Mouse (Mus musculus) urinary bladder, postnatal 36 days (tissue): ENCODE results near the gene Ankrd2.

Experiments
- DNase-seq, 2 experiments: peaks; one replicate each; pipeline ENCODE4 v3.0.0; 2022; ENCODE audit warnings: low spot score in 2 of 2, mixed read lengths in 1 of 2

Gene Ankrd2

DNA sequence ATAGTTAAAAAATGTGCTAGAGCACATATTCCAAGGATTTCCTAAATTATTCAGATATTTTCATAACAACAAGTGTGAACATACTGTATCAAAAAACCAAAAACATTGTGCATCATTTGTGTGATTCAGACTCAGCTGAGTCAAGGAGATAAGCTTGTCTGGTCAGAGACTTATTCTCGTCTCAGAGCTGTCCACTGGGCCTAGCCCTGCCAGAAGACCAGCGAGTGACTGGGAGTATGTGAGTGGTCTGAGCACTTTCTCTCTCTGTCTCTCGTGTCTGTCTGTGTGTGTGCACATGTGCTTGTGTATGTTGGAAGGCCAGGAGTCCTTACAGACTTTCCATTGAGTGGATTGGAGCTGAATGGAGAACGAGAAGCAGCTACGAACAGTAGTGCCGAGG is 20.8 kb upstream of the Ankrd2 start:
- no peak for DNase-seq

DNA sequence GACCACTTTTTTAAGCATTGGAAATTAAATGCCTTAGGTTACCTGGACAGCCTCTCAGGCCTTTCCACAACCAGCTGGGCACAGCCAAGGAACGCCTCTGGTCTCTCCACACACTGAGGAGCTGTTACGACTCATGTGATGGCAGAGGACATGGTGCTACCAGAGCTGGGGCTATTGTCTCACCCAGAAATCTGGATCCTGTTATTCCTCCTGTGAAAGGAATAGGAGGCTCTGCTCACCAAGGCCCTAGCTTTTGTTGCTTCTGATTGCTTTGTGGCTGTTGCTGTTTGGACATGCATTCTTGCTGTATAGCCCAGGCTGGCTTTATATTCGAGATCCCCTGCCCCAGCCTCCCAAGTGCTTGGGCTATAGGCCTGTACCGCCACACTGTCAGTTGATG is 19.5 kb upstream of the Ankrd2 start:
- no peak for DNase-seq

DNA sequence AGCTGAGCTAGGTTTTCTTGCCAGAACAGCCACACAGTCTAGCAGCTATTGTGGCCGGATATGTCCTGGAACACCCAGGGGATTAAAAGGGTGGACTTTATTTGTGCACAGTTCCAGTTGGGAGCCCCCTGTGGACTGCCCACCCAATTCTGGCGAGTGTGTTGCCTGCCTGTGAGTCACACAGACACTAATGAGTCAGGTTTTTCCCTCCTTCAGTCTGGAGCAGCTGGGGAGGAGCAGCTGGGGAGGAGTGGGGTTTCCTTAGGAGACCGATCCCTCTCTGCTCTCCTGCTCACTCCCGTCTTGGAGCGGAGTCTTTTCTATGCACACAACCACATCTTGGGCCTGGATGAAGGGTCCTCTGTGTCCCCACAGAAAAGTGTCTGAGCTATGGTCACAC is 19.0 kb upstream of the Ankrd2 start:
- DNase-seq: peak in 1 of 2 experiments; percentile 54

DNA sequence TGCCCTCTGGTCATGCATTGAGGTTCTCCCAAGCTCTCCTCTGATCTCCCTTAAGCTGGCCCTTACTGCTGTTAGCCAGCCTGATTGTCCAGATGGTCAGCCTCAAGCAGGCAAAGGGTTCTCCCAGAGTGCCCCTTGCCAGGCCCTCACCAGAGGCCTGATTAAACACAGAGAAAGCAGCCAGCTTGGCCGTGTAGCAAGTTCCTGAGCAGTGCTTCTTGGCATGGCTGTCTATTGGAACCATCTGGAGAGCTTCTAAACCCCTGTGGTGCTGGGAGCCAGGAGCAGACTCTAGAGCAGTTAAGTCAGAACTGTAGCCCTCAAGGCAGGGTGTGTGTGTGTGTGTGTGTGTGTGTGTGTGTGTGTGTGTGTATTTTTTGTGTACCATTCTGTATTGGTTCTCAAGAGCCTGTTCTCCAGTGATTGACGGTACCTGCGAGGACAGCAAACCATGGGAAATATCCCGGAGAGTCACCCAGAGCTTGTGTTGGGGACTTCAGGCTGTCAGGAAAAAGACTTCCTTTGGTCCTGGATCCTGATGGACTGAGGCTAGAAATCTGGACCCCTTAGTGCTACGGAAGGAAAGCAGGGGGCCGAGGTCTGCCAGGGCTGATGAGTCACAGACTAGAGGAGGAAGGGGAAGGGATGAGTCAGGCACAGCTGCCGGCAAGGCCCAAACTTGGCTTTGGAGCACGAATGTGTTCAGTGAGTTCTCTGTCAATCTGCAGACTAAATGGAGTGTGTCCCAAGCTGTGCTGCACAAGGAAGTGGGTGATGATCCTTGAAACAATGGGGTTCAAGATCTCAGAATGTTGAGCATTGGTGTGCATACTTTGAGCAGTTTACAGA is 18.2 kb upstream of the Ankrd2 start:
- peak; percentile 56 to 74 for DNase-seq

DNA sequence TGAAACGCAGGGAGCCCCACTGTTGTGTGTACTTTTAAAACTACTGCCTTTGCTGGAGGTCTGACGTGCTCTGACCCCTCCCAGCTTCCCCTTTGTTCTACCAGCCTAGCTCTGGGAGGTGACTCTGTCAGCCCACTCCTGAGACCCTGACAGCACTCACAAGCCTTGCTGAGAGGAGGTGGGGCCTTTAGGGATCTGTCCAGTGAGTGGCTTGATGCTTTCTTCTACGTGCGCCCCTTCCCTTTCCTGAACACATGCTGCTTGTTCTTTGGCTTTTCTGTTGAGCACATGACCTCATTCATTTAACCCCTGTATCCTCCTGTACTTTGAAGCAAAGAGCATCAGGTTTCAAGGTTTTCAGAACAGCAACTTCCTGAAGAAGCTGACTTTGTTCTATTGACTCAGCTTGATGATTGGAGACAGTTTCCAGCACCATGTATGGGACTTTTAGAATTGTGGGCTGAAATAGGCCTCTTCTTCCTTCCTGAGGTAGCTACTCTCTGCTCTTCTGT is 16.7 kb upstream of the Ankrd2 start:
- no peak for DNase-seq

DNA sequence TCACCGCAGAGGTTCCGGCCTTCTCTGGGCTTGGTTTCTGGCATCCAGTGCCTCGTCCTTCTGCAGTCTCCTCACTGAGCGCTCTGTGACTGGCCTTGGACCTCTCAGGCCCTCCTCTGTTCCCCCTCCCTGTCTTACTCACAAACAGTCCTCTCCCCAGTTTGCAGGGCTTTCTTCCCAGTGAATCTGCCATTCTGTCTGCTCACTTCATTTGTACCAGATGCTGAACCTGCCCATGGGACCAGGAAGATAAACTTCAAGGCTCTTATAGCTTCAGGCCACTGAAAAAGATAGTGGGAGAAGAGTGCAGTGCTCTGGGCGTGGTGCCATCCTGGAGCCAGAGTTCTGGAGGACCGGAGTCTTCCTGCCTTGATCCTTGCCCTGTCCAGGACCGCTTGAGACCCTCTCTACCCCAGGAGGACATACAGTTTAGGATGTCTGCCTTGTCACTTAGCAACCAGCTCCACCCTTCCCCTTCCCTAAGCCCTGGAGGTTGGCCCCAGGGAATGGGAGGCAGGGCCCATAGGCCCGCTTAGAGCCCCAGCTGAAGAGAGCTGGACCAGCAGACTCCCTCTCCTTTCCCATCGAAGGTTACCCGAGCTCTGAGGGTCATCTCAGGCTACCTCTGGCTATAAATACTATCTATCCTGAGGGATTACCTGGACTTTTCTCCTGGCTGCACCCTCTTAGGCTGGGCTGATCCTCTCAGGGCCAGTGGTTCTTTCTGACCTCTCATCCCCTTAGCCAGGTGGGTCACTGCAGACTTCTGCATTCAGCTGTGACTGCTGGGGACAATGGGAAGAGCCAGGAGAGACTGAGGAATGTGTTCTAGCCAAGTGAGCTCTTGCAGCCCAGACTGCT is 13.9 kb upstream of the Ankrd2 start:
- no peak for DNase-seq

DNA sequence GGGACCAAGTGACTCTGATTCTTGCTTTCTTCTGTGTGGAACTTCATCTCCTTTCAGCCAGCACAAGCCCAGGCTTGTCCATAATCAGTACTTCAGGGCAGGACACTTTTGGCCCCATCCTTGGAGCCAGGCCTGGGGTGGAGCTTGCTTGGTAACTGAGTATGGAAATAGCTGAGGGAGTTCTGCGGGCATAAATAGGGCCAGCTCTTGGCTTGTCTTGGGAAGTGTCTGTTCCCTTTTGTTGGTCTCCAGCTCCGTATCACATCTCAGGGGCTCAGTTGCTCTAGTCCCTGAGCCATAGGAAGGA is 13.3 kb upstream of the Ankrd2 start:
- DNase-seq: peak in 1 of 2 experiments; percentile 26

DNA sequence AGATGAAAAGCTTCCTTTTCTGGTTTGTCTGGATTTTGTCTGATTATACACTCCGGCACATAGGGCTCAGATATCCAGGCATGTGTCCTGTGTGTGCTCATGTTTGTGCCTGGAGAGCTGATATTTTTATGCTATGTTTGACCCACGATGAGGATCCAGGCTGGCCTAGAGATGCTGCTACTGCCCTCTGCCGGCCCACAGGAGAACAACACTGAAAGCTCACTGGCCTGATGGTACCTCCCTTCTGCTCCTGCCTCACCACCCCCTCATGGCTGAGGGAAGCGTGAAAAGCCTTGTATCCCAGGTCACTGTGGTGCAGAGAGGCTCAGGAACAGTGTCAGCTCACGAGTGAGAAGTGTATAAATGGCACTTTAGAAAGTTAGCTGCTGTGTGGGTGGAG is 9.6 kb upstream of the Ankrd2 start:
- peak; percentile 75 to 81 for DNase-seq

DNA sequence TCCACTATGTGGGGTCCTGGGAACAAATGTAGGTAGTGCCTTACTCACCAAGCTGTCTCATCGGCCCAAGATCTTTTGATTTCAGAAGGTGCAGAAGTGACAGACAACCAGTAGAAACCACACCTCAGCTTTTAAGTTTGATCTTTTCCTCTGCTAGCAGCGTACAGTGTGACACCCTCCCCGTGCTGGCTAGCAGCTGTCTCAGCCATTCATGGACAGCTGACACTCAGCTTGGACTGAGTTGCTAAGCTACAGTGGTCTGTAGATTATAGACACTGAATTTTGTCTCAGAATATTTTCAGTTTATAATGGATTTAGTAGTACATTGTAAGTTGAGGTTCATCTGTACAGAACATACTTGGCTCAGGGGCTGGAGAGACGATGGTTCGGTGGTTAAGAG is 4.7 kb upstream of the Ankrd2 start:
- no peak for DNase-seq

DNA sequence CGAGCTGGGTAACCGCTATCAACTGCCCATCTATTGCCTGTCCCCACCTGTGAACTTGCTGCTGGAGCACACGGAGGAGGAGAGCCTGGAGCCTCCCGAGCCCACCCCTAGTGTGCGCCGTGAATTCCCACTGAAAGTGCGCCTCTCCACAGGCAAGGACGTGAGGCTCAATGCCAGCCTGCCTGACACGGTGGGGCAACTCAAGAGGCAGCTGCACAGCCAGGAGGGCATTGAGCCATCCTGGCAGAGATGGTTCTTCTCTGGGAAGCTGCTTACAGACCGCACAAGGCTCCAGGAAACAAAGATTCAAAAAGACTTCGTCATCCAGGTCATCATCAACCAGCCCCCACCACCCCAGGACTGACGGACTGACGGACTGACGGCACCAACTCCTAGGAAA is 2.2 kb upstream of the Ankrd2 start:
- no peak for DNase-seq

DNA sequence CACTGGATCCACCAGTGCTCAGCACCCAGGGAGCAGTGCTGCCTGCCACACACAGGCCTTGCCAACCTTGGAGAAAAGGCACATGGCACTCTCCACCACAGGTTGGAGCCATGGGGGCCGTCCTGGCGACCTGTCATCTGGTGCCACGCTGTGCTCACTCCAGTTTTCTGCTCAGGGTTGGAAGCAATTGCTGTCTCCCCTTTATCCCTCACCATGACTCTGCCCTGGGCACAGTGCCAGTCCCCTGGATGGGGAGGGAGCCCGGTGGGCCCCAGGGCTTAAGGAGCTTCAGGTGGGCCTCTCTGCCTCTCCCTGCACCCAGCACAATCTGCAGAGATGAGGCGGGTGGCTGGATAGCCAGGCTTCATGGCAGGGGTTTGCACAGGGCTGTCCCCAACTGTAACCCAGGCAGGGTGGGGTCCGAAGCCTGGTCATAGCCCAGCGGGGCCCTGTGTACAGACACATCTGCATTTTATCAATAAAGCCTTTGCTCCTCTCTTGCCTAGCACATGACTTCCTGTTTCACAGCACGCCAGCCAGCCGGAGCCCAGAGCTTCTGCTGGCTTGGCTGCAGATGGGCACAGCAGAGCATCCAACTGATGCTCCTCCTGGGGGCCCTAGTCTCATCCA is 1.5 kb upstream of the Ankrd2 start:
- DNase-seq: no peak

DNA sequence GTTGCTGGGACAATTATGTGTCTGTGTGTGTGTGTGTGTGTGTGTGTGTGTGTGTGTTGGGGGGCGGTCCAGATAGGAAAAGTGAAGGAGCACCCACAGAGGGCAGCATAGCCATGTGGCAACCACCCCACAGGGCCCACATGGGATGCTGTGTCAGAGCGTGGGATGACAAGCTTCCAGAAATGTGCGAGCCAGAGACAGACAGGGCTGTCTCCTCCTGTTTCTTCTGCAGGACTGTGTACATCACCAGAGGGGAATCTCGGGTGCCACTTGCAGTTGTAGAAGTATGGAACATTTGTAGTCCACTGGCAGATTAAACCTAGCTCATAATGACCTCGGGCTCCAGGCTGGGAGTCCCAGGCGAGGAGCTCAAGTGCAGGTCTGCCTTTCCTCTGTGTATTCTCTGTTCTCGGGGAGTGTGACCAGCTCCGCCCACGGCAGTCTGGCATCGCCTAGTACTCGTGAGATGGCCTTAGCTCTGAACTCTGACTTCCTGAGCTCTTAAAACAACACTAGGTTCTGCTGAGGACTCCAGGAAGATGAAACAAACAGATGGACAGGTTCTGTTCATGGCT is 832 bp upstream of the Ankrd2 start:
- no peak for DNase-seq

DNA sequence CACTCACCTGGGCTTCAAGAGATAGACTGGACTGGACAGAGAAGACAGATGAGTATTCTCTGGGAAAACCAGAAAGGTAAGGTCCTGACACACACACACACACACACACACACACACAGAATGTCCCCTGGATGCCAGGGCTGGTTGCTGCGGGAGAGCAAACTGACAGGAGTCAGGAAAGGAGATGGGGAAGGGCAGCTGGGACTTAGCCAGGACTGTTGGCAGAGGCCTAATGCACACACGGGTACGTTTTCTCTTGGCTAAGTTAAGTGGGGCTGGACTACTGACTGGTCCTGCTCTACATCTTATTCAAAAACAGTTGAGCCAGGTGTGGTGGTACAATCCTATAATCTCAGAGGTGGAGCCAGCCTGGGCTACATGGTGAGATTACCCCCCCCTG is 557 bp downstream of the Ankrd2 start:
- no peak for DNase-seq

DNA sequence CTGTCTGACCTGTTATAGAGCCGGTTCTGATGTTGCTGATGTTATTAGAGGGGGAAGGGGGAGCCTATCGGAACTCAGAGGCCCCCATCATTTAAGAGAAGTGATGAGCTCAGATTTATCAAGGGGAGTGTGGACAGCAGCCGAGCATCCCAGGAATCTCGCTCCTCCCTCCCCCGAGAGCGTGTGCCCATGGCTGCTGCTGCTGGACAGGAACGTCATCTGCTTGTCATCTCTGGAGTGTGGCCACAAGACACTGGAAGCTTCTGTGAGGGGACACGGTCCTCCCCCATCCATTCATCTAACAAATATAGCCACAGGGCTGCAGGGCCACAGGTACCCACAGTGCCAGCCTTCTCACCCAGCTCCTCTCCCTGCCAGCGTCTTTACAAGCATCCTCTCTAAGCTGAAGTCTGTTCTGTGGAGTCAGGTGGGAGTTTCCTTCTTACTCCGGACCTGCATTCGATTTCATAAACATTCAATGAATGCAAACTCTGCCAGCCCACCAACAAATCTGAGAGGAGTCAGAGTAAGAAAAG is 1.4 kb downstream of the Ankrd2 start:
- DNase-seq: no peak

DNA sequence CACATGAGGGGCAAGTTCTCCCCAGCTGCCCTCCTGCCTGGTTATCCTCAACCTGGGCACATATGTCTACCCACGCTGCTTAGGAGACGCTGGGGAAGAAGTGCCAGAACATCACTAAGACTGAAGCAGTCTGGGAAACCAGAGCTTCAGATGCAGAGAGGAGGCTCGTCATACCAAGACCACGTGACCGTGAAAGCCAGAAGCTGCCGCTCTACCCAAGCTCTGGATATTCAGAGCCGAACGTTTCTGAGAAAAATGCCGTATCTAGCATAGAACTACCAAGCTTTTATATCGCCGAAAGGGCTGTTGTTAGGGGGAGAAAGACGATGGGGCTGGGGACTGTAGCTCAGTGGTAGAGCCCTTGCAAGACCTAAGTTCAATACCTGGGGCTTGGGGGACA is 2.5 kb downstream of the Ankrd2 start:
- no peak for DNase-seq

DNA sequence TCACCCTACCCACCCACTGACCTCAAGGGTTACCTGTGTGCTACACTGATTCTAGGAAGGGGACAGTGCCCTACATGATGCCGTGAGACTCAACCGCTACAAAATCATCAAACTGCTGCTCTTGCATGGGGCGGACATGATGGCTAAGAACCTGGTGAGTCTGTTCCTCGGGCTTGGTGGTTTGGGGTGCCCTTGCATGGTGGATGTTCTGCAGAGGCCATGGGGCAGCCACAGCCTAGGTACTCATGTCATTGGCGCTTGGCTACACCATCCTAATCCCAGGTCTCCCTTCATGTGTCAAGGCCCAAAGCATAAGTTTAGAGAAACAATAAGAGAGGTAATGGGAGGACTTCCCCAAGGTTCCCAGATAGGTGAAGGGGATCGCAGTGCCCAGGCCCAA is 8.2 kb downstream of the Ankrd2 start:
- no peak for DNase-seq

DNA sequence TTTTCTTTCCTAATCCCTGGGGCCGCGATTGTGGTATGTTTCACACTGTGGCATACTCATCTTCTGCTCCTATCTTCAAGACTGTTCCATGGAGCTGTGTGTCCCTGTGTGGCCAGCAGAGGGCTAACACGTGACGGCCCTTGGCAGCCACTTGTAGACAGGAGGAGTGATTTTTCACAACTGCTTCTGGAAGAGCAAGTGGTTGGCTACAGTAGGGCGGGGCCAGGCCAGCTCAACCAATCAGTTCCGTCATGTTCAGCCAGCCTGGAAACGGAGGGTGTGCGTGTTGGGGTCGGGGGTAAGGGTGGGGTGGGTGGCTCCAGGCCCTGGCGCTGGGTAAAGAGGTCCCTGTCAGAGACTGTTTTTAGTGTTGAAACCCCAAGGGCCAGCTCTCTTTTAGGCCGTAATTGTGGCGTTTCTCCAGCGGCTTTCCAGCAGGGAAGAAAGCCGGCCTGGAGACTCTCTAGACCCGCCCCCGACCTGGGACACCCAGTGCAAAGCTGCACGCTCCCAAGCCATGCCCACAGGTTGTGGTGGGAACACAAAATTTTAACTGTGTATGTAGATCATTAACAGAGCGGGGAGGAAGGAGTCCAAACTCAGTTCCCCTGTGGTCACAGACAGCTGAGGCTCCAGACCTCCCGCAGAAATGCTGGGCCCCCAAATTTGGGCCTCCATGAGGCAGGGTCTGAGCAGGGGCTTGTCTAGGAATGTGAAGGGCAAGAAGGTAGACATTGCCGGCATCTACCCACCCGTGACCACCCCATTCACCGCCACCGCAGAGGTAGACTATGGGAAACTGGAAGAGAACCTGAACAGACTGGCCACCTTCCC is 9.7 kb downstream of the Ankrd2 start, which contains the start of gene Hoga1:
Gene Hoga1, plus strand, starts transcription at position 342 of the 834 bp plus-strand sequence.
- DNase-seq: peak; percentile 70 to 83

DNA sequence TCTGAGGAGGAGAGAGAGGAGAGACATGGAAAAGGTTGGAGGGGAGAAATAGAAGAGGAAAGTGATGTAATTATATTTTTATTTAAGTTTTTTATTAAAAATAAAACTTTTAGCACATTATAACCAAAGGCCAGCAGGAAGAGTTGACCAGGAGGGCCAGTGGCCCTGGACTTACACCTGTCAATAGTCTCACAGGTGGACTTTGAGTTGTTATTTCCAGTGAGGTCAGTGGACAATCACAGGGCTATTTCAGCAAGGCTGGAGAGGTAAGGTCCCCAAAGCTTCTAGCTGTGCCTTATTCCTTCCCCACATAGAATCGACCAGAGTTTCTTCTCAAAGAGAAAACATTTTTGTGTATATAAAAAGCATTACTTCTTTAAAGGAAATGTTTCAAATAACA is 14.5 kb downstream of the Ankrd2 start:
- DNase-seq: no peak

DNA sequence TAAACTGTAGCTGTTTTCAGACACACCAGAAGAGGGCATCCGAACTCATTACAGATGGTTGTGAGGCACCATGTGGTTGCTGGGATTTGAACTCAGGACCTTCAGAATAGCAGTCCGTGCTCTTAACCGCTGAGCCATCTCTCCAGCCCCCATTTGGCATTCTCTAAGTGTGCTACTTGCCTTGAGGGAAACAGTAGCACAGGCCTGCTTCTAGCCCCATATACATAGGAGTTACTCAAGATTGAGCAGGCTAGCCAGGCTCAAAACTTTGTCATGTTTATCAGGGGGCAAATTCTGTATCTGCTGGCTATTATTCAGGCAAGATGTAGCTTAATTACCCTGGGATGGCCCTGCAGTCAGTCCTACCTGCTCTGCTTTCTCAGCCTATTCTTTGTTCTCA is 15.6 kb downstream of the Ankrd2 start:
- DNase-seq: no peak

DNA sequence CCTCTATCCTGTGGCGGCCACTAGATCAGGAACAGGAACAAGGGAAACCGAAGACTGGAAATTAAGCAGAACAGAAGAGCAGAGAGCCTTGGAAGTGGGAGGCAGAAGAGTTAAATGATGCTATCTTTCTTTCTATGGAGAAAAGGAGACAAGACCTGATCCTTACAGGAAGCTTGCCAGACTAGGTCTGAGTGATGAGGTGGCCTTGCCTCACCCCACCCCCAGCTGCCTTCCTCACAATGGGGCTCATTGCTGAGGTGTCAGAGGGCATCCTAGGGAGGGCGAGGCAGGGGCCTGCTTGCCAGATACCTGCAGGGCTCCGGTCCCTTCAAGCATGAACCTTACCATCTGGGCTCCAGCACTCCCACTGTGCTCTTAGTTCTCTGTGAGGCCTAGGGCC is 16.1 kb downstream of the Ankrd2 start, which contains the start of gene 4933411K16Rik:
Gene 4933411K16Rik, plus strand, starts transcription at position 301 of the 400 bp plus-strand sequence.
- DNase-seq: no peak

DNA sequence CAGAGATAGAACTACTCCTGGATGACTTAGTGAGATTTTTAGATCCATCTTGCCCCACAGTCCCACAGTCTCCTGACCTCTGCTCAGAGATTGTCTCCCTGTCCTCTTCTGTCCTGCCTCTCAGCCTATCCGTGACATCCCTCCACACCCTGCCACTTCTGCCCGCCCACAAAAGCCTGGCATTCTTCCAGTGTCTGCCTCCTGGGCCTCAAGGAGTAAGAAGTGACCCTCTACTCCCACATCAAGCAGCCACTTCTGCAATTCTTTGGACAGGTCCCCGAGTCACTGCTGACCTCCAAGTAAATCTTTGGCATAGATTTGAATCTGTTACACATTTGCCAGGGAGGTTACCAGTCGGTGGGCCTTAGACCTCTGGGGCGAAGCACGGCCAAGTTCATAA is 18.5 kb downstream of the Ankrd2 start:
- DNase-seq: peak in 1 of 2 experiments; percentile 22
